Mouse (Mus musculus) heart, adult 2 months (tissue): ENCODE measurements around the gene Swi5.

ENCODE experiments used
- CTCF ChIP-seq: fragments of 200-600 bp; IDR thresholded peaks from 2 replicates; pipeline ENCODE4 v1.8.1; 2022; ENCODE audit warnings: antibody characterized with exemption, mild to moderate bottlenecking, moderate library complexity
- POLR2A ChIP-seq: fragments of 200-500 bp; IDR thresholded peaks from 2 replicates; pipeline ENCODE4 v1.6.1; 2011; ENCODE audit warnings: mild to moderate bottlenecking, low read depth, low read length, control low read depth; ENCODE audit not compliant: insufficient read depth

DNA sequence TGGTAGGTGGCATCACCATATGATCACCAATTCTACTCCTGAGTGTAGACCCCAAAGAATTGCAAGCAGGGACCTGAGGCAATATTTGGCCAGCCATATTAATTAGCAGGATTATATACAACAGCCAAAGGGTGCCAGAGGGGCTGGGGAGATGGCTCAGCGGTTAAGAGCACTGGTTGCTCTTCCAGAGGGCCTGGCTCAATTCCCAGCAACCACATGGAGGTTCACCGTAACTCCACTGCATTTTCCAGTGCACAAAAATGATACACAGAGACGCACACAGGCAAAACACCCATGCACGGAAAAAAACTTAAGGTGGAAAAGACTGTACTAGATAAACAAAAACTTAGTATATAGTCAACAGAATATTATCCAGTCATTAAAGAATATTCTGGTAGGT is 39.3 kb upstream of the Swi5 start:
- TF ChIP-seq POLR2A (no peak), CTCF (no peak)
